Mouse (Mus musculus) heart, embryonic 10.5 days (tissue): ENCODE measurements around the gene Gp1ba. TPM values are rescaled to one million over a fixed set of nuclear protein-coding genes. Genes with fewer than 3 reads are reported as not detected.

Experiments used
- DNase-seq: peaks from one replicate; pipeline ENCODE4 v3.0.0-alpha.2; 2017; ENCODE audit warnings: low spot score
- H3K27ac ChIP-seq: fragments of 300-500 bp; sonication (generic); 2 replicates; pipeline ENCODE4 v1.5.1; 2016; ENCODE audit warnings: mild to moderate bottlenecking
- H3K27me3 ChIP-seq: fragments of 300-500 bp; sonication (generic); 2 replicates; pipeline ENCODE4 v1.6.1; 2016; ENCODE audit warnings: mild to moderate bottlenecking; ENCODE audit not compliant: poor library complexity, insufficient read depth, severe bottlenecking
- H3K36me3 ChIP-seq: fragments of 300-500 bp; sonication (generic); 2 replicates; pipeline ENCODE4 v1.6.1; 2016; ENCODE audit warnings: mild to moderate bottlenecking, moderate library complexity
- H3K4me1 ChIP-seq: fragments of 300-500 bp; sonication (generic); 2 replicates; pipeline ENCODE4 v1.6.1; 2016; ENCODE audit warnings: mild to moderate bottlenecking
- H3K4me3 ChIP-seq: fragments of 300-500 bp; sonication (generic); 2 replicates; pipeline ENCODE4 v1.5.1; 2016; ENCODE audit warnings: mild to moderate bottlenecking, moderate library complexity
- H3K9me3 ChIP-seq: fragments of 300-500 bp; sonication (generic); 2 replicates; pipeline ENCODE4 v1.6.1; 2016; ENCODE audit warnings: mild to moderate bottlenecking, moderate library complexity
- WGBS: fragments of 180-500 bp; shearing (Covaris S2); methylation state at CpG from one replicate; pipeline ENCODE4 v1.1.7; 2016; 5-methylcytosine and 5-hydroxymethylcytosine counted together
- polyA plus RNA-seq: library from polyadenylated mRNA; unstranded; fragments of >200 nt; fragmentation: Nextera tagmentation; extraction: Ambion mirVana; gene quantifications from 2 replicates; pipeline ENCODE4 v1.2.1, GENCODE M21; 2016

Gp1ba gene
- polyA plus RNA-seq, 1 experiment from 2014 or later = 1.6 TPM

DNA sequence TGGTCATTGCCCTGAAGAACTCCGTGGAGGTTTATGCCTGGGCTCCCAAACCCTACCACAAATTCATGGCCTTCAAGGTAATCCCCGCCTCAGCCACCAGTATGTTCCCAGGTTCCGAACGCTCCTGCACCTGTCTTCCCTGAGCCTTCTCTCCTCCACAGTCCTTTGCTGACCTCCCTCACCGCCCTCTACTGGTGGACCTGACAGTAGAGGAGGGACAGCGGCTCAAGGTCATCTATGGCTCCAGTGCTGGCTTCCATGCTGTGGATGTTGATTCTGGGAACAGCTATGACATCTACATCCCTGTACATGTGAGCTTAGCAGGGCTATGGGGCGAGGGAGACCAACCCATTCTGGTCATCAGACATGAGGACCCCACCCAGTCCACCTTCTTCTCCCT lies 26.4 kb upstream of the Gp1ba start:
- H3K27ac ChIP-seq = no peak overlapping the region
- DNase-seq = no peak
- H3K9me3 ChIP-seq = no peaks in the 10 kb centered on the region
- no peak overlapping the region for H3K4me3 ChIP-seq
- peaks cover 27% of the 10 kb centered on the region for H3K4me1 ChIP-seq
- 74% methylated on average over 7 of the region's 7 CpGs for WGBS
- H3K36me3 ChIP-seq = peaks cover 63% of the 10 kb centered on the region
- H3K27me3 ChIP-seq = peaks cover 19% of the 10 kb centered on the region

DNA sequence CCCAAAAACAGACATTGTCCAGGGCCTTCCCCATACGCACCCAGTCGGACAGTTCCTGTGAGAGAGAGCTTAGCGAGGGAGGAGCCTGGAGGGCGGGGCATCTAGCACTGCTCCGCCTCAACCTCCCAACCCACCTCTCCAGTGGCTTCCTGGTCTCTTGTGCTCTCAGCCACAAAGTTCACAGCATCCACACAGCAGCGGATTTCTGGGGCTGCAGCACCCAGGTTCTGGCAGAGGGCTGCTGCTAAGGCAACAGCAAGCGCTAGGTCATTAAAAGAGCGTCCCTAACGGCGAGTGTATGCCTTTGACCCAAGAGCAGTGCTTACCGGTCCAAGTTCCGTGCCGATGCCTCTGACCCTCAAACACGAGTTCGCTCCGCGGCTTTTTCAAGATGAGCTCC lies 23.8 kb upstream of the Gp1ba start:
- WGBS = 0% methylated on average over 17 of the region's 17 CpGs
- peak; percentile 90 for DNase-seq
- Histone ChIP-seq H3K36me3 (peaks cover 38% of the 10 kb centered on the region), H3K4me3 (peak overlapping the region; percentile 55), H3K9me3 (no peaks in the 10 kb centered on the region), H3K4me1 (peaks cover 23% of the 10 kb centered on the region), H3K27ac (peak overlapping the region; percentile 71), H3K27me3 (peaks cover 23% of the 10 kb centered on the region)

DNA sequence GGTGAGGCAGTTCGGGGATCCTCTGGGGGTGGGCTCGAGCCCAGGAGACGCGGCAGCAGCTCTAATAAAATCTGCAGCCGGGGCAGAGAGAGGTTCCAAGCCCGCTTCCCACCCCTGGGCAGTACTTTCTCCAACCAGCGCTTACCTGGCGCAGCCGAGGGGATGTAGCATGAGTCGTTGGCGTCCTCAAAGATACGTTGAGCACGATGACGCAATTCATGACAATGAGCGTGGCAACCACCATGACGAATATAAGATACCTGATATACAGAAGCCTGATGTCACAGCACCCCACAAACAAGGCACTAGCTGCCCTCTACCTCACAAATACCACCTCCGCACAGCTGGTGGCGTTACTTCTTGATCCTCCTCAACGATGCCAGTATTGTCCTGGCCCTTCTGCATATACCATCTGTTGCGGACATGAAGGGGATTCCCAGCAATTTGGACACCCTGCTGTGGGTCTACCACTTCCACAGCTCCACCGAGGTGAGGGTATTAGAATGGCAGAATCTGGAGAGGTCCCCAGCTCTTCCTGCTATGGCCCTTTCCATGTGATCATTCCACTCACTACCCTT lies 23.3 kb upstream of the Gp1ba start, which contains the start of gene 4930544D05Rik:
TSS of gene 4930544D05Rik (plus strand) at position 333 of the 578 bp plus-strand sequence.
- no peaks in the 10 kb centered on the region for H3K9me3 ChIP-seq
- peak within 1 kb of the TSS; percentile 71 for H3K27ac ChIP-seq
- H3K27me3 ChIP-seq = peaks cover 23% of the 10 kb centered on the region
- peak within 1 kb of the TSS; percentile 55 for H3K4me3 ChIP-seq
- peaks cover 32% of the 10 kb centered on the region for H3K36me3 ChIP-seq
- DNase-seq = no peak
- peaks cover 22% of the 10 kb centered on the region for H3K4me1 ChIP-seq
- 11% methylated on average over 21 of the region's 21 CpGs for WGBS

GRCm38 (mm10) chr11:70619101-70619500 lies 19.8 kb upstream of the Gp1ba start, which contains the start of gene Chrne:
Gene Chrne (minus strand): TSS chr11:70619216.
- Histone ChIP-seq H3K27ac (no peak within 1 kb of the TSS), H3K27me3 (peaks cover 23% of the 10 kb centered on the region)
- WGBS = 41% methylated on average over 1 of the region's 1 CpGs

GRCm38 (mm10) chr11:70621972-70622814 lies 16.7 kb upstream of the Gp1ba start:
- H3K4me1 ChIP-seq = 0 out of 2 replicates have a peak, but pooled peaks cover 9% of the 10 kb centered on the region
- H3K9me3 ChIP-seq = no peaks in the 10 kb centered on the region
- no peak overlapping the region for H3K4me3 ChIP-seq
- DNase-seq = peak; percentile 63
- peaks cover 6% of the 10 kb centered on the region for H3K27me3 ChIP-seq
- no peaks in the 10 kb centered on the region for H3K36me3 ChIP-seq
- H3K27ac ChIP-seq = no peak overlapping the region
- WGBS = 33% methylated on average over 7 of the region's 7 CpGs

More at GRCm38 (mm10) chr11:70619101-70619500, 19.8 kb upstream of the Gp1ba start, which contains the start of gene Chrne:
- Histone ChIP-seq H3K4me3 (no peak within 1 kb of the TSS), H3K36me3 (no peaks in the 10 kb centered on the region), H3K9me3 (no peaks in the 10 kb centered on the region), H3K4me1 (peaks cover 26% of the 10 kb centered on the region)
- DNase-seq = no peak

- H3K27ac ChIP-seq = no peak overlapping the region
- H3K36me3 ChIP-seq = no peaks in the 10 kb centered on the region
- H3K4me3 ChIP-seq = no peak overlapping the region
- peak; percentile 74 for DNase-seq
- 0 out of 2 replicates have a peak, but pooled peaks cover 9% of the 10 kb centered on the region for H3K4me1 ChIP-seq
- WGBS = 76% methylated on average over 10 of the region's 10 CpGs
- H3K27me3 ChIP-seq = no peaks in the 10 kb centered on the region
- no peaks in the 10 kb centered on the region for H3K9me3 ChIP-seq
Observed at GRCm38 (mm10) chr11:70623053-70623742, 15.7 kb upstream of the Gp1ba start.

DNA sequence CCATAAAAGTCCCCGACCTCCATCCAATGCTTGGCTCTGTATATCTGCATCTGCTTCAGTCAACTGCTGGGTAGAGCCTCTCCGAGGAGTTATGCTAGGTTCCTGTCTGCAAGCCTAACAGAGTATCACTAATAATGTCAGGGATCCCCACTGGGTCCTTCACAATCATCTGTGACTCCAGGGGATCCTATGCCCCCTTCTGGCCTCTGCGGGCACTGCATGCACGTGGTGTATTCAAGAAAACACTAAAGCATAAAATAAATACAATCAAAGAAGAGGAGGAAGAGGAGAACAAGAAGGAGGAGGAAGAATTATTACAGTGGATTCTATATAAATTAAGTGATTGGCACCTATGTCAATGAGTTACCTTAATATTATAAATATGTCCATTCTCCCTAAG lies 13.4 kb upstream of the Gp1ba start:
- no peak for DNase-seq

GRCm38 (mm10) chr11:70626877-70627276 lies 12.0 kb upstream of the Gp1ba start:
- H3K4me1 ChIP-seq = 0 out of 2 replicates have a peak, but pooled peaks cover 8% of the 10 kb centered on the region
- DNase-seq = no peak
- H3K4me3 ChIP-seq = no peak overlapping the region
- 75% methylated on average over 4 of the region's 4 CpGs for WGBS
- H3K27ac ChIP-seq = no peak overlapping the region
- no peaks in the 10 kb centered on the region for H3K36me3 ChIP-seq
- no peaks in the 10 kb centered on the region for H3K9me3 ChIP-seq
- no peaks in the 10 kb centered on the region for H3K27me3 ChIP-seq

More for the DNA sequence above, 13.4 kb upstream of the Gp1ba start:
- no peaks in the 10 kb centered on the region for H3K27me3 ChIP-seq
- H3K4me1 ChIP-seq = 0 out of 2 replicates have a peak, but pooled peaks cover 9% of the 10 kb centered on the region
- H3K36me3 ChIP-seq = no peaks in the 10 kb centered on the region
- 47% methylated on average over 4 of the region's 4 CpGs for WGBS
- H3K9me3 ChIP-seq = no peaks in the 10 kb centered on the region
- H3K27ac ChIP-seq = no peak overlapping the region
- H3K4me3 ChIP-seq = no peak overlapping the region

DNA sequence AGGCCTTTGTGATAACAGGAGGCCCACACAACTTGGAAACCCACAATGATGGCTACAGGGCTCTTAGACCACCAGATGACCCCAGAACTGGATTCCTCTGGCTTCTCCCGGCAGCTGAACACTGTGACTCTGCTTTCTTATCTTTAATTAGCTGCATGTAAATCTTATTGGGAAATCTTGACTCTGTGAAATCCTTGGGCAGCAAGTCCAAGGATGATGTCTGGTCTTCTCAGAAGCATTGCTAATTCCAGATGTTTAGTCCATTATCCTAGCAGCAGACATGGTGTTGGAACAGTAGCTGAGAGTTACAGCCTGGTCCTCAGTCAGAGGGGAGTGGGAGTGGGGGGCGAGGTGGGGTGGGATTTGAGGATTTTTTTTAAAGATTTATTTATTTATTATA lies 10.5 kb upstream of the Gp1ba start:
- Histone ChIP-seq H3K4me3 (no peak overlapping the region), H3K27me3 (no peaks in the 10 kb centered on the region), H3K27ac (no peak overlapping the region), H3K4me1 (0 out of 2 replicates have a peak, but pooled peaks cover 5% of the 10 kb centered on the region), H3K36me3 (no peaks in the 10 kb centered on the region), H3K9me3 (no peaks in the 10 kb centered on the region)
- 72% methylated on average over 2 of the region's 2 CpGs for WGBS
- DNase-seq = no peak

- no peak for DNase-seq
- Histone ChIP-seq H3K27ac (no peak overlapping the region), H3K4me3 (no peak overlapping the region), H3K4me1 (0 out of 2 replicates have a peak, but pooled peaks cover 3% of the 10 kb centered on the region), H3K9me3 (no peaks in the 10 kb centered on the region), H3K27me3 (no peaks in the 10 kb centered on the region), H3K36me3 (no peaks in the 10 kb centered on the region)
- 50% methylated on average over 5 of the region's 5 CpGs for WGBS
Observed at GRCm38 (mm10) chr11:70629557-70629956, 9.4 kb upstream of the Gp1ba start.

GRCm38 (mm10) chr11:70630129-70630528 lies 8.8 kb upstream of the Gp1ba start:
- no peaks in the 10 kb centered on the region for H3K9me3 ChIP-seq
- no peak for DNase-seq
- 57% methylated on average over 7 of the region's 7 CpGs for WGBS

DNA sequence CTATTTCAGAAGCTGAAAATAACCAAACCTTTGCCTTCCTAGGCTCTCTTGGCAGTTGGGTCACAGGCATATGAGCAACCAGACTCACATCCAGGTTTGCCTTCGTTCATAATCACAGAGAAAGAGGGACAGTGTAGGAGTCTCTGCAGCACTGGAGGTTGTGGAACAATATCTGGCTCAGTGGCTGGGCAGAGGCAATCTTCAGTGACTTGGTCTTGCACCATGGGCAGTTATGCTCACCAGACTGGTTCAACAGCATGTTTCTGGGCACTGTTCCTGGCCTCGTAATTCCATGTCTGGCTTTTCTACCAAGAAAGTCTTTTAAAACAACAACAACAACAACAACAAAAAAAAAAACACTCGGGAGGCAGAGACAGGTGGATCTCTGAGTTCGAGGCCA lies 3.3 kb upstream of the Gp1ba start:
- no peak for DNase-seq
- 81% methylated on average over 4 of the region's 4 CpGs for WGBS
- no peak overlapping the region for H3K27ac ChIP-seq
- no peaks in the 10 kb centered on the region for H3K27me3 ChIP-seq
- H3K4me1 ChIP-seq = peaks cover 22% of the 10 kb centered on the region
- no peak overlapping the region for H3K4me3 ChIP-seq
- H3K9me3 ChIP-seq = no peaks in the 10 kb centered on the region
- no peaks in the 10 kb centered on the region for H3K36me3 ChIP-seq

More at GRCm38 (mm10) chr11:70630129-70630528, 8.8 kb upstream of the Gp1ba start:
- Histone ChIP-seq H3K36me3 (no peaks in the 10 kb centered on the region), H3K4me3 (no peak overlapping the region), H3K27ac (no peak overlapping the region), H3K4me1 (0 out of 2 replicates have a peak, but pooled peaks cover 3% of the 10 kb centered on the region), H3K27me3 (no peaks in the 10 kb centered on the region)
